Mouse (Mus musculus): Measurements from ENCODE around the gene Ptms. TPM values are rescaled to one million over a fixed set of nuclear protein-coding genes. Genes with fewer than 3 reads are reported as not detected.
A peak's percentile ranks its signal among the peaks of the same experiment; 100 is the strongest.
"Not testable (repeated sequence)": the region's sequence is repeated elsewhere in the genome, so short reads cannot be mapped to it uniquely, and the experiment has no call there.

Gene Ptms
- total RNA-seq, 2 experiments from 2014 or later: 1,161 to 1,212 TPM

DNA sequence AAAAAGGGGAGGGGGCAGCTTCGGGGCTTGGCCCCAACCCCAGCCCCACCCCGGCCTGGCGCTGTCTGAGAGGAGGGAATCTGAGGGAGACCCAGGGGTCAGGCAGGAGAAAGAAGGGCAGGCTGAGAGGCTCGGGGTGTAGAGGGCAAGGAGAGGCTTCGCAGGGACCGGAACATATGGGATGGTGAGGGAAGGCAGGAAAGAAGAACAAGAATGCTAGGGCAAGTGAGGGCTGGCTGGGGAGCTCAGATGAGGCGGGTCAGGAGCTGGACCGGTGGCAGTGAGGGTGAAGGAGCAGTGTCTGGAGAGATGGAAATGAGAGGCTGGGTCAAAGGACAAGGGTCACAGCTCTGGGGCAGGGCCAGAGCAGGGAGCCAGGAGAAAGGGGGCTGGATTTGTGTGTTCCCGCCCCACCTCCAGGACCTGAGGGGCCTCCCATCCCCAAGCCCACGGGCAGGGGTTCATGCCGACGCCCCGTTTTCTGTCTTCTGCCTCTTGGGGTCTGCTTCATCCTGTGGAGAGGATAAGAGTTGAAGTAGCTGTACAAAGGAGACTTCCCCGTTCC, 6.1 kb downstream of the Ptms start:
- intact Hi-C loops (cut with DNase I): no loop called here
- DNase-seq (ENCODE audit: low spot score in 2 of 2): no peak

DNA sequence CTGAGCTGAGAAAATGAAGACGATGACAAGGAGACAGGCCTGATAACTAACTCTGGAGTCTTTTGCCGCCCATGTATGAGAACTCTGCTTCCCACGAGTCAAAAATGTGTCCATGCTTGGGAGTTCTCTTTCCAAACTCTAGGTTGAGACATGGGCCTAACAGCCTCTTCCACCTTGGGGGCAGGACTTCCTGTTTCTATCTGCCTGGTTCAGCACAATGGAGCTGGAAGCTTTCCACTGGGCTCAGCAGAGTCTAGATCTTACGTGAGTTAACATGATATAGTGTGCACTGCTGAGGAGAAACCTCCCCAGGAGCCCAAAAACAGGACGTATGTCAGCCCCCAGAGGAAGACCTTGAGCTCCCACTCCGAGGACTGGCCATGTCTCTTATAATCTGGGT, 6.7 kb downstream of the Ptms start:
- intact Hi-C loops (cut with DNase I): no loop called here
- no peak for DNase-seq (ENCODE audit: low spot score in 2 of 2)

DNA sequence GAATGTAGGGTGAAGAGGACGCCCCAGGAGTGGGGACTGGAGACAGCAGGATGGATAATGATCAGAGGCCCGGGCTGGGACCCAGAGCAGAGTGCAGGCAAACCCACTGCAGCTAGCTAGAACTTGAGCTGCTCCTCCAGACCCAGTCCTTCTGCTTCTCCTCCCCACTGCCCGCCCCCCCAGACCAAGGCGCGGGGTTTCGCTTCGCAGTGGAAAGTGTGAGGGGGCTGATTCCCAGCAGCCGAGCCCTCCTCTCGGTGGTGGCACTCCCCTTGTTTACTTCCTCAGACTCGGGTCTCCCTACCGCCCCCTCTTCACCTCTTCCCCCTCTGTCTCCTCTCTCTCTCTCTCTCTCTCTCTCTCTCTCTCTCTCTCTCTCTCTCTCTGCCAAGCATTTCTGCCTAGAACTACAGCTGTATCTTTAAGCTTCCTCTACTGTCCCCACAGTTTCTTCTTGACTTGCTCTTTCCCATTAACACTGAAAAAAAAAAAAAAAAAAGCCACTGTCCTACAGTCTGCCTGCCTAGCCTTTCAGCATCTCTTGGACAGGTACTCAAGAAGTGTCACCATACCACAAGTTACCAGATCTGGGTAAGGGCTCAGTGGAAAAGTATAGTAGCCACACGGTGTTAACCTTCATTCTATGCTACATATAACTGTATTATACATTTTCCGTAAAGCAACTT, 8.2 kb downstream of the Ptms start, which contains the start of gene Lag3:
Gene Lag3 (minus strand): TSS at position 173 of the 686 bp plus-strand sequence.
- no peak for DNase-seq (ENCODE audit: low spot score in 2 of 2)
- intact Hi-C loops (cut with DNase I): no loop called here

DNA sequence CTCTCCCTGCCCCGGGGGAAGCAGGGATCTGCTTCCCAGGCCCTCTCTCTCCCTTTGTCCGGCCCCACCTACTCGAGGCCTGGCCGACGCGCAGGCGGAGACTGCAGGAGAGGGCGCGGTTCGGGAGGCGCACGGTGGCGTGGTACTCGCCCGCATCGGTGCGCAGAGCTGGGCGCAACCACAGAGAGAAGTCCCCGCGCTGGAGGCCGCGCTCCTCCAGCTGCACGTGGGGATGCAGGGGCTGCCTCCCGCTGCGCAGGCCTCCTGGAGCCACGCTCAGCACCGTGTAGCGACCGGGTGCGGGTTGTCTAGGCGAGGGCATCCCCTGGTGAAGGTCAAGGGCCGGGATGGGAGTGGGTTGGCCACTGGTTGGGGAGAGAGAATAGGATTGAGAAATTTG, 9.9 kb downstream of the Ptms start:
- intact Hi-C loops (cut with DNase I): no loop called here

DNA sequence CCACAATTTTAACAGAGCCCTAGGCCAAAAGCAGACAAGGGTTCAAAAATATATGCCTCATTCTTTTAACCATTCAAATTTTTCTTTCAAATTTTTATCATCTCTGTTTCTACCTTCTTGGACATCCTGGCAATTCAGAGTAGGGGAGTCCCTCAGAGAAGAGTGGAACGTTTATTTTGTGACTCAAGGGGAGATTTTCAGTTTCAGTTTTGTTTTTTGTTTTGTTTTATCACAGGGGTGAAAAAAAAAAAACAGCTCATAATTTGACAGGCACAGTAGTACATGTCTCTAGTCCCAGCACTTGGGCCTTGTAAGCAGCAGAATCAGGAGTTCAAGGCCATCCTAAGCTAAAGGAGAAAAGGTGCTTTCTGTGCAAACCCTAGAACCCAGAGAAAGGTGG, 12.1 kb downstream of the Ptms start:
- intact Hi-C loops (cut with DNase I): no loop called here
- DNase-seq (ENCODE audit: low spot score in 2 of 2): no peak

More for the DNA sequence above, 9.9 kb downstream of the Ptms start:
- DNase-seq (ENCODE audit: low spot score in 2 of 2): no peak

DNA sequence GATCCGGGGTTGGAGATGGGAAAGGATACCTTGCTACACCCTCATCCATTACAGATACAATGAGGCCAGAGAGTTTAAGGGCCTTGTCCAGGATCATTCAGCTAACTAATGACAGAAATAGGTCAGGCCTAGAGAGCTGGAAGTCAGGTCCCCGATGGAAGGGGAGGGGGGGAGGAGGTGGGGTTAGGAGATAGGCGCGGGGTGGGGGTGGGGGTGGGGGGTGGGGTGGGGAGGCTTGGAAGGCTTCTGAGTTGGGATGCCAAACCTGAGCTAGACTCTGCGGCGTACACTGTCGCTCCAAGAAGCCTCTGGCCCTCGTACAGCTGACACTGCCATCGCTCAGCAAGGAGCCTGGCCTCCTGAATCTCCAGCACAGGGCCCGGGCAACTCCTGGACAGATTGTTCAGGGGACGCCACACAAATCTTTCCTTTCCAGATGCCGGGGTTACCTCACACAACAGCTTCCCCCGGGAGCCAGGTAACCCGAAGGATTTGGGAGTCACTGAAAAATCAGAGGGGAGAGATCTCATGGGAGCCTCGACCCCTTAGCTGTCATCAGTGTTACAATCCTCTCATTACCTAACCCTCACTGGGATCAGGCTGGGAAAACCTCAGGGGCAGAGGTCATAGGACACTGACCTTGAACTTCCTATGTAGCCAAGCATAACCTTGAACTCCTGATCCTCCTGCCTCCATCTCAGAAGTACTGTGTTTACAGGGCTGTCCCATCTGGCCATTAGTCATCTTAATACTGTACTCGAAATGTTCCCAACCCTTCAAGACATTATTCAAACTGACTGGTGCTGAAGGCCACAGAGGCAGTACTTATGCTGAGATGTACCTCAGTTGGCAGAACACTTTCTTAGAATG, 14.7 kb downstream of the Ptms start:
- DNase-seq (ENCODE audit: low spot score in 2 of 2): no peak
- intact Hi-C loops (cut with DNase I): loop anchor here (1.0 to 2.0 kb wide), 2 partner anchors 11 to 42 kb away; partner anchors contain the start of gene Gpr162

DNA sequence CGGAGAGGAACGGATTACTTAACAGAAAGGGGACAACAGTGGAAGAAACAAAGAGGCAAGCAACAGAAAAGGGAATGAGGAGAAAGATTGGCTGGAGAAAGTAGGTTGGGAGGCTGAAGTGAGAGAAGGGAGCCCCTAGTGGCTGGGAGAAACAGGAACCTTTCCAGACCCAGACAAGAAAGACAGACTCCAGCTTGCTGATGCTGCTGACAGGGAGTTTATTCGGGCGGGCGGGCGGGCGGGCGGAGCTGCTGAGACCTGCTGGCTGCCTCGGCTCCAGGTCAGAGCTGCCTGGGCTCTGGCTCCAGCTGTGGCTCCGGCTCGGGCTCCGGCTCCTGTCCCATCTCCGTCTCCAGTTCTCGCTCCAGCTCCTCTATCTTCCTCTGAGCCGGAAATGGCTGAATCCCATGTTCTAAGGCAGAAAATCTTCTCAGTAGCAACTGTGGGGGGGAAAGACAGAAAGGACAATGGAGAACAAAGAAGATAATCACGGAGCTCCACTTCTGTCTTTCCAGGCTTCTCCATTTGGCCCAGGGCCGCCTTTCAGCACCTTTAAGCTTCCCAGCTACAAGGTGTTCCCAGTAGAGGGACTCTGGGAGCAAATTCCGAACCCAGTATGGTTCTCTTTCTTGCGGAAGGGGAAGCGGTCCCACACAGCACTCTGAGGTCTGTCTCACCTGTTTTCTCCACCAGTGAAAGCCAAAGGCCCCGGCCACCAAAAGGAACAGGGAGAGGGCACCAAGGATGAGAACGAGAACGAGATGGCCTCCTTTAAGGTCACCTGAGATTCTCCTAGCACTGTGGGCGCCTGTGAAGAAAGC, 15.5 kb downstream of the Ptms start:
- intact Hi-C loops (cut with DNase I): loop anchor here (1.0 to 2.0 kb wide), 2 partner anchors 12 to 42 kb away; partner anchors contain the start of gene Gpr162
- DNase-seq (ENCODE audit: low spot score in 2 of 2): peak; percentile 79 to 95

DNA sequence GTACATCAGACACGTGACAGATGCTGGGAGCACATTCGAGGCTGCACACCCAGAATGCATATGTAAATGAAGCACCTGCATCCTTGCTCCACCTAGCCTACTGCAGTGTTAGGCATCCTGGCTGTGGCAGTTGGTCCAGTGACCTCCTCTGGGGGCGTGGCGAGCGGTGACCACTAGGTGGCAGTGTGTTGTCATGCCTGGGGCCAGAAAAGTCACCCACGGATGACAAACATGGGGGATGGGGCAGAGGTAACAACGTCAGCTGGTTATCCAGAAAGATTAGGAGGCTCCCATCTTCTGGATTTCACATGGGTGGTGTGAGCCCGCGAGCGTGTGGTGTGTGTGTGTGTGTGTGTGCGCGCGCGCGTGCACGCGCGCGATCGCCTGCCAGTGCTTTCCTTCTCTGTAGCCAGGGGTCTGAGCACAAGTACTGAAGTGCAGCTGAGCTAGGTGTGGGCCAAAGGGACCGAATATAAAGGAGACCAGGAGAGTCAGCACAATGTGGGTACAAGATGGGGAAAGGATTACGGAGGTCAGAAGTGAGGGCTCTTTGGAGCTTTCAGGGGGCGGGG, 16.2 kb downstream of the Ptms start:
- DNase-seq (ENCODE audit: low spot score in 2 of 2): peak; percentile 92 to 93
- intact Hi-C loops (cut with DNase I): loop anchor here (1.0 to 2.0 kb wide), 2 partner anchors 13 to 41 kb away; partner anchors contain the start of gene Gpr162

DNA sequence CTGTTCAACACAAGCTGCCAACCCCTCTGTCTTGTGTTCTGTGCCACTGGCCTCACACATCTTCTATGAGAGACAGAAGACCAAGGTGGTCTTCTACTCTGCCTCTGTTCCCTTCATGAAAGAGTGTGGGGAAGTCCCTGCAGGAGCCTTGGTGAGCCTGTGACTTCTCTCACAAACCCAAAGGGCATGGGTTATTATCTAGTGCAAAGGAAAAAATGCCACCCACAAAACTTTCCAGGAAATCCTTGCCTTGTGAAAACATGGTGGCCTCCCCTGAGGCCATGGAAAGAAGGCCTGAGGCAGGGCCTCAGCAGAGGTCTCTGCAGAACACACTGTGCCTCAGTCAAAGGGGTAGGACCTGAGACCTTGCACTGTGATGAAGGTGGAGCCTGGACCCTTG, 18.1 kb downstream of the Ptms start:
- intact Hi-C loops (cut with DNase I): no loop called here
- DNase-seq (ENCODE audit: low spot score in 2 of 2): no peak

DNA sequence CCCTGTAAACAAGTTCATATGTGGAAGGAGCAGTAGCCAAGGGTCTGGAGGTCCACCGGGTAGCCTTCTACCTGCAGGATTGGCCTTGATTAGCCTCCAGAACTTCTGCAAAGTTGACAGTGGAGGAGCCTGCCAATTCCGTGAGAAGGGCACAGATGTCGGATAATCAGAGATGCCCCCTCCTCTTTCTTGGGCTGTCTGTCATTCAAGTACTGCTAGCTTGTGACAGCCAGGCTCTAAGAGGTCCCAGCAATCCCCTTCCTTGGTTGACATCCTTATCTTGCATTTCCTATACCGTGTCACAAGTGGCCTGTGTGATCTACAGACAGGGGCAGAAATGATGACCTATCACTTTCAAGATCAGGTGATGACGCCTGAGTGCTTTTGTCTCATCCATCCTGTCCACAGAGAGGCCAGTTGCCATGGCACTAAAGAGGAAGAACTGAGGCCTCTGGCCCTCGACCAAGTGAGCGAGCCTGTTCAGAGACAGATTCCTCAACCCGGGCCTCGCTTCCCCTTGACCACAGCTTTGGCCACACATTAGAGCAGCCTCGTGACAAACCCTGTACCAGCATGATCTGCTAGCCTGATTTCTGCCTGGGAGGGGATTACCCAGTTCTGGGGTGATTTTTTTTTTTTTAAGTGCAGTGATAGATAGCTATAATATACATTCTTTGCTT, 19.0 kb downstream of the Ptms start:
- intact Hi-C loops (cut with DNase I): no loop called here
- peak; percentile 57 to 82 for DNase-seq (ENCODE audit: low spot score in 2 of 2)

DNA sequence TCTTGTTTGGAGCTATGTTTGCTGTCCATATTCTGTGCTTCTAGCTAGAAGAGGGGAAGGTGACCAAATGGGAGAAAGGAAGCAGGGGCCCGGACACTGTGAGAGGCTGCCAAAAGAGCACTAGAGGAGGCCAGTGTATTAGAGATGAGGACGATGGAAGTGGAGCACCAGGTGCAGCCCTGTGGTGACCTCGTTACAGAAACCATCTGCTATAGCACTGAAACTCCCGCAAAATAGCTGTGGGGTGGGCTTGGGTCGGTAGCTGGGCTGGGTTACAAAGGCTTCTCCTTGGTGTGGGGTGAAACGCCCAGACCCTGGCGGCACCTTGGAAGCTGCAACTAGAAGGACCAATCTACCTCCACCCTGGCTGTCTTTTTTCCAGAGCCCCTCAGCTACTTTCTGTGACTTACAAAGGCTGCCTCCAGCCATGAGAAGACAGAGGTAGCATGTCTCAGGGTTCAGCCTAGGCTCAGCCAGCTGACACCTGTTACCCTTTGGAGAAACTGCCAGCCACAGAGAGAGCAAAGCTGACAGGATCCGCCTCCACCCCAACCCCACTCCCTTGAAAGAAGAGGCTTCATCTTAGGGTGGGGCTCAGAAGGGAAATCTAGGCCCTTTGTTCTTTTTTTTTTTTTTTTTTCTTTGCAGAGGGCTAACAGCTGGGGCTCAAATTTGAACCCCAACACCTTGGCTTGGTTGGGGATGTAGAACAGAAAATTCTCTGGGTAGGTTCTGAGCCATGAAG, 19.7 kb downstream of the Ptms start:
- DNase-seq (ENCODE audit: low spot score in 2 of 2): no peak
- intact Hi-C loops (cut with DNase I): no loop called here

DNA sequence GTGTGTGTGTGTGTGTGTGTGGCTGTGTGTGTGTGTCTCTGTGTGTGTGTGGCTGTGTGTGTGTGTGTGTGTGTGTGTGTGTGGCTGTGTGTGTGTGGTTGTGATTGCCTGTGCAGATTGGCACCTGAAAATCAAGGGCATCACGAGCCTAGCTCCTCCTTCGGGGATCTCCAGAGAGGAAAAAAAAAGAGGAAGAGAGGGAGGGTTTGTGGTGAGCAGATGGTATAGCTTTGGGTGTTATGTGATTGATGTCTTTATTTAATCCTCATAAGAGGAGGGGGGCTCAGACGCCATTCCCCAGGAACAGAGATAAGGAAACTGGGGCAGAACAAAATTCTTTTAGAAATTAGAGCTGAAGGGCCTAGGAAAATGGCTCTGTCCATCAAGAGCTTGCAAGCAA, 21.5 kb downstream of the Ptms start:
- DNase-seq (ENCODE audit: low spot score in 2 of 2): no peak
- intact Hi-C loops (cut with DNase I): no loop called here

DNA sequence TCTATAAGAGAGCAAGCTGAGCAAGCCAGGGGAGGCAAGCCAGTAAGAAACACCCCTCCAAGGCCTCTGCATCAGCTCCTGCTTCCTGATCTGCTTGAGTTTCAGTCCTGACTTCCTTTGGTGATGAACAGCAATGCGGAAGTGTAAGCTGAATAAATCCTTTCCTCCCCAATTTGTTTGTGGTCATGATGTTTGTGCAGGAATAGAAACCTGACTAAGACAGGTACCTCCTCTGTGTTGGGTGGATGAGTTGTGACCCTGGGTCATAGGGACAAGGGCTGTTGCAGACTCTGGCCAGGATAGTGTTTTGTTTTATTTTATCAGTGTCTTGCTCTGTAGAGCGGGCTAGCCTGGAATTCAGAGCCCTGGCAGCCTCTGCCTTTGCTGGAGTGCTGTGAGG, 25.8 kb downstream of the Ptms start:
- intact Hi-C loops (cut with DNase I); DNase-seq (ENCODE audit: low spot score in 2 of 2): not testable (repeated sequence)

DNA sequence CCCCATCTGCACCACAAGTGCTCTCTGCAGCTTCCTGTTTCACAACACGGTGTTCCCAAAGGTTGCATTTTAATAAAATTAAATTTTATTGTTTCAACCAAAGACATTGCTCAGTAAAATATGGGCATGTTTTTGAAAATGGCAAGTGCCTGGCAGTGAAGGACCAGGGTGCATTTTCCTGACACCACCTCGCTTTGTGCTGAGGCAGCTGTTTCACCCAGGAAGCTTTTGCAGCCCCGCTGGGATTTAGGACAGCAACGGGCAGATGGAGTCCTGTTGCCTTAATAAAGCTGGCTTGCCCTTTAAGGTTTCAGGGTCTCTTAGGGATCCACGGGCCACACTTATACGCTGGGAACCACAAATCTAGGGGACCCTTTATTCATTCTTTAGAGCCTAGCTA, 28.9 kb downstream of the Ptms start:
- intact Hi-C loops (cut with DNase I): no loop called here
- DNase-seq (ENCODE audit: low spot score in 2 of 2): no peak

DNA sequence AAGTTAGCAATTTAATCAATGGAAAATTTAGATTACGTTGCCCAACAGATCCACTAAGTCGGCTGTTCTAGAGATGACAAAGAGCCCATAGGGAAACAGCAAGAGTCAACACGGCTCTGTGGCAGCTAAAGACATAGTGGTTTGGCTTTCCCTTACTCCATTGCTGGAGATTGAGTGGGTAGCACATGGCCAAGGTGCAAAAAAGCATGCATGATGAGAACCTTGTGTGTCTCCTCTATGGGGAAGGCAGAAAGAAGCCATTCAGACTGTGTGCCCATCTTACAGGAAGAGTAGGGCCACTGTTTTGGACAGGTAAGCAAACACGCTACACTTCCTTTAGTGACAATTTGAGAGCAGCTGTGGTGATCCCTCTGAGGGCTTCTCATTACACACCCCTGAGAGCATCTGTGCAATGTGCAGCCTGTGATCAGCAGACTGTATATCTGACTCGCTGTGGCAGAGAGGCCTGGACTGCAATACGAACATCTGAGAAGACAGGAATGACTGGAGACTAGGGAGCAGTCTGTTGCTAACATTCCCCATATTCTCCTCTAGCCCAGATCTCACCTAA, 31.3 kb downstream of the Ptms start:
- DNase-seq (ENCODE audit: low spot score in 2 of 2): no peak
- intact Hi-C loops (cut with DNase I): no loop called here

DNA sequence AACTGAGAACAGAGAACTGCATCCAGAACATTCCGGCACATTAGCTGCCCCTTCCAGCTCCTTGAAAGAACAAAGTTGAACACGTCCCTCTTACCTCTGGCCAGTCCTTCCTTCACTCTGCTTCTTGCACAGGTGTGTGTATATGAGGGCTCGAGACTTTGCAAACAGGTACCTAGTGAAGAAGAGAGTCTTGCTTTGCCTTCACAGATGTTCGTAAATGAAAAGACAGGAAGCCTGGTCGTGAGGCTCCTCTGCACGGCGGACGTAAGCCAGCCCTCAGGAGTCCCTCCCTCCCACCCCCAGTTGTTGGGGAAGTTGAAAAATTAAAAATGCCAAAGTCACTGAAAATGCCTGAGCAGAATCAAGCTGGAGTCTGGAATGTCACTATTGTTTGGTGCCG, 31.9 kb downstream of the Ptms start, which contains the start of gene Cd4:
Gene Cd4 (minus strand): TSS at position 236 of the 400 bp plus-strand sequence.
- intact Hi-C loops (cut with DNase I): no loop called here
- no peak for DNase-seq (ENCODE audit: low spot score in 2 of 2)

DNA sequence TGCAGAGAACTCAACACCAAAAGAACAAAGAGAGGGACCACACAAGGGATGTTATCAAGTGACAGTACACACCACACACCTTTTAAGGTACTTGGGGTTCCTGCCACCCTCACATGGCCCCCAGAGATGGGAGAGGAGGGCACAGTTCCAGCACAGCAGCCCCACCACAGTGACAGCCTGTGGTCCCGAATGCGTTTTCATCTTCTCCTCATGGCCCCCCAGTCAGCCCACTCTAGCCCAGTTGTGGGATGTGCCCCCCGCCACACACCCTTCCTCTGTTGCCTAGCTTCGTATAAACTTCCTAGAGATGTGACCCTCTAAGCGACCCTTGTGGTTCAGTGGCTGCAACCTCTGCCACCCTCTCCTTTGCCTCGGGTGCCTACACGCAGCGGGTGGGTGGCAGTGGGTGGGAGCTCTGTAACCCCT, 33.9 kb downstream of the Ptms start:
- no peak for DNase-seq (ENCODE audit: low spot score in 2 of 2)
- intact Hi-C loops (cut with DNase I): no loop called here

Measured in left cerebral cortex, postnatal 14 days (tissue).